Mouse (Mus musculus) intestine, postnatal 0 days (tissue): Measurements from ENCODE around the gene Rasd1. TPM values are rescaled to one million over a fixed set of nuclear protein-coding genes. Genes with fewer than 3 reads are reported as not detected.
"Not testable (repeated sequence)": the region's sequence is repeated elsewhere in the genome, so short reads cannot be mapped to it uniquely, and the experiment has no call there.

Source experiments
- ATAC-seq: fragments of 200-750 bp; cut with Nextera tagmentation; 2 replicates; pipeline ENCODE4 v1.8.0; 2017; ENCODE audit warnings: mild to moderate bottlenecking, moderate TSS enrichment, moderate library complexity
- H3K27ac ChIP-seq: fragments of 300-500 bp; sonication (generic); 2 replicates; pipeline ENCODE4 v1.5.1; 2014; ENCODE audit warnings: mild to moderate bottlenecking, low read depth, low read length, moderate library complexity
- H3K27me3 ChIP-seq: fragments of 300-500 bp; sonication (generic); replicated peaks from 2 replicates; pipeline ENCODE4 v1.6.1; 2014; ENCODE audit warnings: low read length, mixed read lengths; ENCODE audit not compliant: control insufficient read depth, insufficient read depth
- H3K36me3 ChIP-seq: fragments of 300-500 bp; sonication (generic); 2 replicates; pipeline ENCODE4 v1.6.1; 2014; ENCODE audit warnings: mild to moderate bottlenecking, moderate library complexity; ENCODE audit not compliant: control insufficient read depth, insufficient read depth
- H3K4me1 ChIP-seq: fragments of 300-500 bp; sonication (generic); replicated peaks from 2 replicates; pipeline ENCODE4 v1.6.1; 2014; ENCODE audit warnings: antibody characterized with exemption, low read length, mixed read lengths; ENCODE audit not compliant: control insufficient read depth, insufficient read depth
- H3K4me2 ChIP-seq: fragments of 300-500 bp; sonication (generic); replicated peaks from 2 replicates; pipeline ENCODE4 v1.6.1; 2014; ENCODE audit warnings: low read depth, mild to moderate bottlenecking, moderate library complexity
- H3K4me3 ChIP-seq: fragments of 300-500 bp; sonication (generic); 2 replicates; pipeline ENCODE4 v1.5.1; 2014; ENCODE audit warnings: low read depth, low read length
- H3K9ac ChIP-seq: fragments of 300-500 bp; sonication (generic); 2 replicates; pipeline ENCODE4 v1.6.1; 2014; ENCODE audit warnings: mild to moderate bottlenecking, low read depth, low read length
- H3K9me3 ChIP-seq: fragments of 300-500 bp; sonication (generic); 2 replicates; pipeline ENCODE4 v1.6.1; 2016; ENCODE audit warnings: mixed run types; ENCODE audit not compliant: control insufficient read depth
- CTCF ChIP-seq: sonication (generic); IDR thresholded peaks from 2 replicates; pipeline ENCODE4 v1.5.1; 2016; ENCODE audit warnings: low read depth, mild to moderate bottlenecking, control low read depth, antibody characterized with exemption, moderate library complexity
- WGBS: fragments of 180-500 bp; shearing (Covaris S2); extraction: QIAGEN DNeasy Blood & Tissue Kit; methylation state at CpG from one replicate; pipeline ENCODE4 v1.1.7; 2014; 5-methylcytosine and 5-hydroxymethylcytosine counted together
- polyA plus RNA-seq: library from polyadenylated mRNA; unstranded; fragments of >200 nt; fragmentation: Nextera tagmentation; extraction: Ambion mirVana; gene quantifications from 2 replicates; pipeline ENCODE4 v1.2.1, GENCODE M21; 2015

Gene Rasd1
- polyA plus RNA-seq, 1 experiment from 2014 or later: 1.4 TPM

DNA sequence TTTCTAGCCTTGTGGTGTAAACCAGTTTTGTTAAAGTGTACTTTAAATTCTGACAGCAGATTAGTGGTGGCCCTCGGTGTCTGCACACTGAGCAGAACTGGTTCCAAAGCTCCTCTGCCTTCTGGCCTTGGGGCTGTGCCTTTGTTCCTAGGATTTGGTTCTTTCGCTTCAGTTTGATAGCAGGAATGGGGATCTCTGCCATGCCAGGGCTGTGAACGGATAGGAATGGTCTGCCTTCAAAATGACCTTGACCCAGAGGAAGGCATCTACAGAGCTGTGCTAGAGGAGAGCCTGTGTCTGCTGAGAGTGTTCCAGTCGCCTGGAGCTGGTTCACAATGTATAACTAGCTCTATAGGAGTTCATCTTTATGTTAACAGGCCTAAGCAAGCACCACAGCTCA, 5.3 kb downstream of the Rasd1 start:
- Histone ChIP-seq H3K9ac (no peak overlapping the region), H3K4me1 (peaks cover 6% of the 10 kb centered on the region; the same call in 1 of the 2 replicates), H3K36me3 (peaks cover 26% of the 10 kb centered on the region; the same call in 1 of the 2 replicates), H3K27me3 (no peaks in the 10 kb centered on the region), H3K27ac (no peak overlapping the region), H3K9me3 (no peaks in the 10 kb centered on the region), H3K4me2 (no peak overlapping the region), H3K4me3 (no peak overlapping the region)
- no peak for TF ChIP-seq CTCF
- 77% methylated on average over 4 of the region's 4 CpGs for WGBS
- no peak for ATAC-seq

DNA sequence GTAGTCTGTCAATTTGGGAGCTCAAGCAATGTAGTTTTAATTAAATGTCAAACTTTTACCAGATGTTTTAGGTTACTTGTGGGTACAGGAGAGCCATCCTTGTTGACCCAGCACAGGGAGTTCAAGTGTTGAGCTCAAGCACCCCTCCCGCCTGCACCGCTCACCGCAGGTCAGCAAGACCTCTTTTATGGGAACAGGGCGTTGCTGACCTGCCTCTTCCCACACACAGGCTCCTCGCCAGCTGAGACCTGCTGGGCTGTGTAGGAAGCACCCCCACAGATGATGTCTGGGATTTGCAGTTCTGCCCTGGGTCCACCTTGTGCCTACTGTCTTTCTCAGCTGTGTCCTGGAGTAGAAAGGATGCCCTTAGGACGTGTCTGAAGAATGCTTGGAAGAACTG, 8.0 kb downstream of the Rasd1 start:
- Histone ChIP-seq H3K4me2 (no peak overlapping the region), H3K9me3 (no peaks in the 10 kb centered on the region), H3K9ac (no peak overlapping the region), H3K4me1 (no peaks in the 10 kb centered on the region), H3K27ac (no peak overlapping the region), H3K4me3 (no peak overlapping the region), H3K36me3 (peaks cover 19% of the 10 kb centered on the region; the same call in 1 of the 2 replicates), H3K27me3 (no peaks in the 10 kb centered on the region)
- 87% methylated on average over 6 of the region's 6 CpGs for WGBS
- TF ChIP-seq CTCF: no peak
- ATAC-seq: no peak

DNA sequence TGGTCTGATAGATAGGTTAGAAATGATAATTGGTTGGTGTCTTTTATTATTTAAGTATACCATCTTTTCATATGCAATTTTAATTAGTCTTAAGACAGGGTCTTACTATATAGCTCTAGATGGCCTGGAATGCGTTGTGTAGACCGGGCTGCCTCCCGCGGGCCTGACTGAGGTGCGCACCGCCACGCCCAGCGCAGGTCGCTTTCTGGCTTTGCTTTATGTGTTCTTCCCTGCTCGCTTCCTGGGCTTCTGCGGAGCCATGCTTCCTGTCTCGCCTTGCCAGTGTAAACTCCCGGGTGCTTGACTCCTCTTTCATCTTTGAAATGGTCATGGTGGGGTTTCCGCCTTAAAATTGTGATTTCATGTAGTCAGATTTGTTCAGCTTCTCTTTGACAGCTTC, 11.9 kb downstream of the Rasd1 start:
- Histone ChIP-seq H3K27ac (no peak overlapping the region), H3K9ac (no peak overlapping the region), H3K36me3 (peaks cover 4% of the 10 kb centered on the region; the same call in 1 of the 2 replicates), H3K4me1 (no peaks in the 10 kb centered on the region), H3K4me2 (no peak overlapping the region), H3K4me3 (no peak overlapping the region), H3K9me3 (no peaks in the 10 kb centered on the region), H3K27me3 (no peaks in the 10 kb centered on the region)
- WGBS: 82% methylated on average over 14 of the region's 14 CpGs
- TF ChIP-seq CTCF: no peak
- ATAC-seq: no peak

DNA sequence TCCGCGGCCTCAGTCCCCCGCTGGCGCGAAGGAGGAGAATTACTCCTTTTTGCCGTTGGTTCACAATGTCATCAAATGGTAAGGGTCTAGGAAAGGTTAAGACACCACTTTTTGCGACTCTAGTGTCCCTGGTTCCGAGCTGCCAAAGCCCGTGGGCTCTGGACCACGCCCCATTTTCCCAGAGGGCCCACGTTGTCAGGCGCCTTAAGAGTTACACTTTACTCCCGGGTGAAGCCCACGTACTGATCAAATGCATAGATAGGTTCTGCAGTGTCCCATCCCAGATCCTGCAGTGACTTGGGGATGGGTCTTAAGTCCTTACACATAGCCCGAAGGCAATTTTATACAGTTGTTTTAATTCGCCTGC, 16.4 kb downstream of the Rasd1 start:
- 2% methylated on average over 16 of the region's 16 CpGs for WGBS

DNA sequence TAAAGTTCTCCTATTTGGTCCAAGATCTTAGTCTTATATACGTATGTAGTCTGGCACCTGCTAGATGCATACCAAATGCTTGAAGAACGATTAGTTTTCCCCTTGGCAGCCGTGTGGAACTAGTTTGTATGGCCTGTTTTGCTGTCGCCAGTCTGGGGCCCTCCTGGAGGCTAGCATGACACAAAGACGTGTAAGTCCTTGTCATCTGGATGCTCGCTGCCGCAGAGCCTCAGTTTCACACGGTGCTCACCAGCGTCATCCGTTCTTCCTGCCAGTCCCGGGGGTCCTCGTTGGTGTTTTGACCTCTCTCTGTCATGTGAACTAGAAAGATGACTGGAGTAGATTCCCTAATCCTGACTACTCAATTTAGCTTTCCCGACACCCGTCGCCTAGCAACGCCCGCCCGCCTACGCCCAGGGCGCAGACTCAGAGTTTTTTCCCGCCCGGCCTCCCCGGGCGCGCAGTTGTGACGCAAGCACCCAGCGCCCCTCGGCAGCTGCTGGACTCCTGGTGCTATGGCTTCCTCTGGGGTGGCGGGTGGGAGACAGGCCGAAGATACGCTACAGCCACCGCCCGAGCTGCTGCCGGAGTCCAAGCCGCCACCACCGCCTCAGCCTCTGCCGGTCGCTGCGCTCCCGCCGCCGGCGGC, 16.9 kb downstream of the Rasd1 start, which contains the start of gene Med9:
Gene Med9, plus strand, starts transcription at position 455 of the 649 bp plus-strand sequence.
- WGBS: 1% methylated on average over 43 of the region's 43 CpGs

More for the DNA sequence above, 16.4 kb downstream of the Rasd1 start:
- H3K27me3 ChIP-seq: no peaks in the 10 kb centered on the region
- H3K36me3 ChIP-seq: no peaks in the 10 kb centered on the region; the same call in 1 of the 2 replicates
- peak overlapping the region; percentile 76 for H3K4me2 ChIP-seq
- H3K9ac ChIP-seq: peak overlapping the region; percentile 78
- peak; percentile 50 for ATAC-seq
- H3K9me3 ChIP-seq: no peaks in the 10 kb centered on the region
- no peak for TF ChIP-seq CTCF
- peak overlapping the region; percentile 15; the same call in 1 of the 2 replicates for H3K27ac ChIP-seq
- no peaks in the 10 kb centered on the region for H3K4me1 ChIP-seq
- H3K4me3 ChIP-seq: peak overlapping the region; percentile 64

DNA sequence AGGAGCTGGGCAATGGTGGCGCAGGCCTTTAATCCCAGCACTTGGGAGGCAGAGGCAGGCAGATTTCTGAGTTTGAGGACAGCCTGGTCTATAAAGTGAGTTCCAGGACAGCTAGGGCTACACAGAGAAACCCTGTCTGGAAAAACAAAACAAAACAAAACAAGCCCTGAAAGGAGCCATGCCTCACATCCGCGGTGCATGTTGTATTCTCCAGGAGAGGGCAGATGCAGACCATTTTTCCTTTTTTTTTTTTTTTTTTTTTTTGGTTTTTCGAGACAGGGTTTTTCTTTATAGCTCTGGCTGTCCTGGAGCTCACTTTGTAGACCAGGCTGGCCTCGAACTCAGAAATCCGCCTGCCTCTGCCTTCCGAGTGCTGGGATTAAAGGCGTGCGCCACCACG, 19.9 kb downstream of the Rasd1 start:
- not testable (repeated sequence) for H3K27ac ChIP-seq, H3K9ac ChIP-seq, H3K9me3 ChIP-seq, H3K4me2 ChIP-seq, ATAC-seq, H3K27me3 ChIP-seq, H3K36me3 ChIP-seq, H3K4me3 ChIP-seq, H3K4me1 ChIP-seq
- 92% methylated on average over 9 of the region's 10 CpGs for WGBS

More for the DNA sequence above, 16.9 kb downstream of the Rasd1 start, which contains the start of gene Med9:
- Histone ChIP-seq H3K36me3 (no peaks in the 10 kb centered on the region; the same call in 1 of the 2 replicates), H3K4me1 (no peaks in the 10 kb centered on the region), H3K27me3 (no peaks in the 10 kb centered on the region), H3K4me2 (peak within 1 kb of the TSS; percentile 76), H3K27ac (peak within 1 kb of the TSS; percentile 15; the same call in 1 of the 2 replicates), H3K9ac (peak within 1 kb of the TSS; percentile 78), H3K9me3 (no peaks in the 10 kb centered on the region), H3K4me3 (peak within 1 kb of the TSS; percentile 64)
- peak; percentile 92 for ATAC-seq
- peak; percentile 20; the same call in 1 of the 2 replicates for TF ChIP-seq CTCF
